ENCODE assay signal across 28 mouse cellular contexts in genomic region chr15:5519997-5520396, GRCm38 (mm10).
DNase-seq lines count a peak whose midpoint lies in the region; ATAC-seq lines count a peak whose summit lies in the region.
"Had no signal": no experiment of that assay in that cellular context is flagged by ENCODE, and none has a peak within 500 bp of the region (broad histone marks: within the 10 kb centered on the region; RNA-seq: fewer than 3 reads in every experiment).

No protein-coding gene starts in this region.

- H3K9ac ChIP-seq in embryonic facial prominence, embryonic 13.5 days, result no peak overlapping the region
- H3K9ac ChIP-seq in kidney, embryonic 16.5 days (replicated peaks; ENCODE audit: low read length), result no peak overlapping the region
- H3K9ac ChIP-seq in midbrain, embryonic 11.5 days (ENCODE audit: low read length), result no peak overlapping the region
- no peak overlapping the region for H3K9ac ChIP-seq in hindbrain, embryonic 12.5 days
- H3K9ac ChIP-seq: embryonic facial prominence, embryonic 12.5 days; embryonic facial prominence, embryonic 15.5 days; forebrain, embryonic 13.5 days; forebrain, embryonic 15.5 days; forebrain, postnatal 0 days had no signal

- H3K27me3 ChIP-seq in embryonic facial prominence, embryonic 13.5 days, result no peaks in the 10 kb centered on the region
- H3K27me3 ChIP-seq in embryonic facial prominence, embryonic 10.5 days (replicated peaks; ENCODE audit: low read depth, poor library complexity, severe bottlenecking), result no peaks in the 10 kb centered on the region
- H3K27me3 ChIP-seq in kidney, embryonic 16.5 days (ENCODE audit: insufficient read depth, low read length), result no peaks in the 10 kb centered on the region
- no peaks in the 10 kb centered on the region for H3K27me3 ChIP-seq in midbrain, embryonic 11.5 days (ENCODE audit: control insufficient read depth, insufficient read depth, low read length)
- no peaks in the 10 kb centered on the region for H3K27me3 ChIP-seq in midbrain, embryonic 10.5 days (ENCODE audit: low read depth, poor library complexity, severe bottlenecking)
- no peaks in the 10 kb centered on the region for H3K27me3 ChIP-seq in hindbrain, embryonic 12.5 days
- H3K27me3 ChIP-seq: CH12.LX; embryonic facial prominence, embryonic 12.5 days; embryonic facial prominence, embryonic 15.5 days; forebrain, embryonic 13.5 days; forebrain, embryonic 15.5 days; Patski had no signal

- WGBS in embryonic facial prominence, embryonic 13.5 days, result 78% methylated on average over 1 of the region's 1 CpGs
- WGBS in embryonic facial prominence, embryonic 10.5 days, result 79% methylated on average over 1 of the region's 1 CpGs
- WGBS in kidney, embryonic 16.5 days, result 94% methylated on average over 1 of the region's 1 CpGs
- WGBS in midbrain, embryonic 11.5 days, result 87% methylated on average over 1 of the region's 1 CpGs
- WGBS in midbrain, embryonic 10.5 days, result 86% methylated on average over 1 of the region's 1 CpGs
- WGBS in hindbrain, embryonic 12.5 days, result 95% methylated on average over 1 of the region's 1 CpGs

- no peak overlapping the region for H3K4me2 ChIP-seq in embryonic facial prominence, embryonic 13.5 days
- H3K4me2 ChIP-seq in kidney, embryonic 16.5 days (replicated peaks; ENCODE audit: low read depth, low read length), result no peak overlapping the region
- H3K4me2 ChIP-seq in midbrain, embryonic 11.5 days, result no peak overlapping the region
- no peak overlapping the region for H3K4me2 ChIP-seq in hindbrain, embryonic 12.5 days (replicated peaks)
- H3K4me2 ChIP-seq: embryonic facial prominence, embryonic 12.5 days; embryonic facial prominence, embryonic 15.5 days; forebrain, embryonic 13.5 days; forebrain, embryonic 15.5 days had no signal

- ATAC-seq in embryonic facial prominence, embryonic 13.5 days (ENCODE audit: insufficient number of reproducible peaks, insufficient read depth, low FRiP score, low TSS enrichment, low read depth), result 0 out of 2 replicates have a peak, but pooled peaks have one; percentile 32
- ATAC-seq in kidney, embryonic 16.5 days (ENCODE audit: low FRiP score, low TSS enrichment), result 0 out of 2 replicates have a peak, but pooled peaks have one; percentile 27
- ATAC-seq in midbrain, embryonic 11.5 days (ENCODE audit: low FRiP score), result no peak
- 0 out of 2 replicates have a peak, but pooled peaks have one; percentile 55 for ATAC-seq in erythroblast, adult 5-6 weeks (replicated peaks; ENCODE audit: low FRiP score, poor library complexity, severe bottlenecking)
- ATAC-seq in hindbrain, embryonic 12.5 days (ENCODE audit: low FRiP score), result no peak
- ATAC-seq: activated CD4-positive, CD25-positive, alpha-beta regulatory T cell, adult 4 months; CD4-positive, CD25-positive, alpha-beta regulatory T cell, adult 4 months; forebrain, embryonic 15.5 days; forebrain, postnatal 0 days; Patski had no signal

- H3K4me3 ChIP-seq in embryonic facial prominence, embryonic 13.5 days, result no peak overlapping the region
- no peak overlapping the region for H3K4me3 ChIP-seq in embryonic facial prominence, embryonic 10.5 days
- no peak overlapping the region for H3K4me3 ChIP-seq in kidney, embryonic 16.5 days (ENCODE audit: low read length)
- no peak overlapping the region for H3K4me3 ChIP-seq in midbrain, embryonic 11.5 days (ENCODE audit: low read depth, low read length)
- no peak overlapping the region for H3K4me3 ChIP-seq in midbrain, embryonic 10.5 days
- no peak overlapping the region for H3K4me3 ChIP-seq in hindbrain, embryonic 12.5 days
- H3K4me3 ChIP-seq: embryonic facial prominence, embryonic 12.5 days; embryonic facial prominence, embryonic 15.5 days; forebrain, embryonic 13.5 days; forebrain, embryonic 15.5 days had no signal

- no peaks in the 10 kb centered on the region for H3K9me3 ChIP-seq in embryonic facial prominence, embryonic 13.5 days
- no peaks in the 10 kb centered on the region for H3K9me3 ChIP-seq in embryonic facial prominence, embryonic 10.5 days
- H3K9me3 ChIP-seq in kidney, embryonic 16.5 days (ENCODE audit: low read length), result no peaks in the 10 kb centered on the region
- H3K9me3 ChIP-seq in midbrain, embryonic 11.5 days (ENCODE audit: control insufficient read depth, low read length), result no peaks in the 10 kb centered on the region
- H3K9me3 ChIP-seq in midbrain, embryonic 10.5 days (replicated peaks), result no peaks in the 10 kb centered on the region
- no peaks in the 10 kb centered on the region for H3K9me3 ChIP-seq in hindbrain, embryonic 12.5 days (replicated peaks)
- H3K9me3 ChIP-seq: embryonic facial prominence, embryonic 12.5 days; embryonic facial prominence, embryonic 15.5 days; forebrain, embryonic 13.5 days; forebrain, embryonic 15.5 days; G1E had no signal

- no peak overlapping the region for H3K27ac ChIP-seq in embryonic facial prominence, embryonic 13.5 days
- H3K27ac ChIP-seq in embryonic facial prominence, embryonic 10.5 days (replicated peaks), result no peak overlapping the region
- H3K27ac ChIP-seq in kidney, embryonic 16.5 days (ENCODE audit: low read length), result no peak overlapping the region
- no peak overlapping the region for H3K27ac ChIP-seq in midbrain, embryonic 11.5 days (ENCODE audit: low read depth, low read length)
- H3K27ac ChIP-seq in midbrain, embryonic 10.5 days (replicated peaks), result no peak overlapping the region
- H3K27ac ChIP-seq in hindbrain, embryonic 12.5 days, result no peak overlapping the region
- H3K27ac ChIP-seq: embryonic facial prominence, embryonic 12.5 days; embryonic facial prominence, embryonic 15.5 days; forebrain, embryonic 13.5 days; forebrain, embryonic 15.5 days had no signal

- no peaks in the 10 kb centered on the region for H3K36me3 ChIP-seq in embryonic facial prominence, embryonic 13.5 days
- H3K36me3 ChIP-seq in embryonic facial prominence, embryonic 10.5 days (replicated peaks), result no peaks in the 10 kb centered on the region
- H3K36me3 ChIP-seq in kidney, embryonic 16.5 days (ENCODE audit: insufficient read depth, low read length), result no peaks in the 10 kb centered on the region
- H3K36me3 ChIP-seq in midbrain, embryonic 11.5 days (ENCODE audit: control insufficient read depth, insufficient read depth, low read length), result no peaks in the 10 kb centered on the region
- no peaks in the 10 kb centered on the region for H3K36me3 ChIP-seq in midbrain, embryonic 10.5 days
- no peaks in the 10 kb centered on the region for H3K36me3 ChIP-seq in hindbrain, embryonic 12.5 days
- H3K36me3 ChIP-seq: embryonic facial prominence, embryonic 12.5 days; embryonic facial prominence, embryonic 15.5 days; forebrain, embryonic 15.5 days; G1E had no signal

- no peaks in the 10 kb centered on the region for H3K4me1 ChIP-seq in embryonic facial prominence, embryonic 13.5 days
- H3K4me1 ChIP-seq in embryonic facial prominence, embryonic 10.5 days, result no peaks in the 10 kb centered on the region
- H3K4me1 ChIP-seq in kidney, embryonic 16.5 days (ENCODE audit: insufficient read depth, low read length), result no peaks in the 10 kb centered on the region
- H3K4me1 ChIP-seq in midbrain, embryonic 11.5 days (ENCODE audit: control insufficient read depth, insufficient read depth, low read length), result no peaks in the 10 kb centered on the region
- H3K4me1 ChIP-seq in midbrain, embryonic 10.5 days, result no peaks in the 10 kb centered on the region
- no peaks in the 10 kb centered on the region for H3K4me1 ChIP-seq in hindbrain, embryonic 12.5 days
- H3K4me1 ChIP-seq: embryonic facial prominence, embryonic 12.5 days; embryonic facial prominence, embryonic 15.5 days; forebrain, embryonic 13.5 days; forebrain, embryonic 15.5 days had no signal

- DNase-seq in embryonic facial prominence, embryonic 10.5 days (ENCODE audit: low spot score), result no peak
- DNase-seq in kidney, adult 18-20 months, result no peak
- peak; percentile 31 for DNase-seq in midbrain, embryonic 11.5 days (ENCODE audit: low spot score, missing footprints)
- DNase-seq in midbrain, embryonic 10.5 days (ENCODE audit: low spot score), result no peak
- DNase-seq: adrenal gland, adult 8-10 months; adrenal gland, postnatal 14 days; adrenal gland, postnatal 36 days; B cell, adult 2 months; cerebellum, adult 18-20 months; cerebellum, adult 8-10 months; cerebellum, adult 9-11 months; cerebellum, postnatal 14 days; cerebellum, postnatal 36 days; embryo, embryonic 11 days; forebrain, postnatal 0 days had no signal

Comparison
In these comparisons a context has a peak if more than half of its experiments do, and no peak if none do; other contexts are left out.
1. ATAC-seq: peak in embryonic facial prominence, embryonic 13.5 days (single experiment), kidney, embryonic 16.5 days (single experiment) and erythroblast, adult 5-6 weeks (single experiment); none in midbrain, embryonic 11.5 days (single experiment) and hindbrain, embryonic 12.5 days (single experiment).